Mouse (Mus musculus) CH12.LX (cell line): ENCODE measurements at regions not wholly inside any gene's neighbourhood (a gene's known extent, or its start where the extent isn't known, plus 50 kb on each side); places are given as distances from the start of the nearest gene placed in this dataset.

Experiments used
- DNase-seq: peaks from one replicate; pipeline ENCODE4 v3.0.0-alpha.2; 2013; ENCODE audit errors: extremely low read depth
- H3K27ac ChIP-seq: 2 replicates; pipeline ENCODE4 v1.5.1; 2012; ENCODE audit warnings: low read depth, mild to moderate bottlenecking, control low read depth, moderate library complexity; ENCODE audit not compliant: insufficient read depth
- H3K27me3 ChIP-seq: replicated peaks from 2 replicates; pipeline ENCODE3; 2012; ENCODE audit warnings: inconsistent platforms
- H3K36me3 ChIP-seq, 2 experiments: replicated peaks in 1 of 2; 2 replicates each; pipeline versions ENCODE3 to v1.6.1; 2012; ENCODE audit warnings: inconsistent platforms in 1 of 2, low read length in 1 of 2, mild to moderate bottlenecking in 1 of 2, mixed read lengths in 1 of 2, moderate library complexity in 1 of 2; ENCODE audit not compliant: control insufficient read depth in 1 of 2, insufficient read depth in 1 of 2
- H3K4me1 ChIP-seq, 2 experiments: 2 replicates each; pipeline ENCODE4 v1.6.1; 2012; ENCODE audit warnings: inconsistent platforms in 1 of 2, moderate library complexity in 1 of 2; ENCODE audit not compliant: insufficient read depth in 2 of 2, control insufficient read depth in 1 of 2
- H3K4me2 ChIP-seq: 2 replicates; pipeline ENCODE4 v1.6.1; 2012; ENCODE audit warnings: low read depth, mild to moderate bottlenecking, control low read depth; ENCODE audit not compliant: poor library complexity, insufficient read depth, severe bottlenecking
- H3K4me3 ChIP-seq, 3 experiments: fragments of 150-350 bp in 1 of 3; sonication (generic) in 1 of 3; replicated peaks in 1 of 3; 2 replicates each; pipeline versions ENCODE3 to v1.5.1; 2011 to 2012; ENCODE audit warnings: low read depth in 2 of 3, low read length in 2 of 3, mild to moderate bottlenecking in 2 of 3, moderate library complexity in 2 of 3, control low read depth in 1 of 3, improper control_type of control experiment in 1 of 3, inconsistent platforms in 1 of 3, mixed read lengths in 1 of 3; ENCODE audit not compliant: poor library complexity in 1 of 3
- H3K79me2 ChIP-seq: replicated peaks from 2 replicates; pipeline ENCODE4 v1.6.1; 2012; ENCODE audit warnings: mild to moderate bottlenecking, moderate library complexity; ENCODE audit not compliant: control insufficient read depth, poor library complexity, insufficient read depth, severe bottlenecking; ENCODE audit errors: extremely low read depth
- H3K9ac ChIP-seq: 2 replicates; pipeline ENCODE4 v1.6.1; 2012; ENCODE audit warnings: low read depth, mild to moderate bottlenecking, control low read depth, moderate library complexity; ENCODE audit not compliant: insufficient read depth
- H3K9me3 ChIP-seq: replicated peaks from 2 replicates; pipeline ENCODE3; 2012; ENCODE audit warnings: low read length, inconsistent platforms, mixed read lengths
- CHD1 ChIP-seq: IDR thresholded peaks from 2 replicates; pipeline ENCODE4 v1.6.1; 2012; ENCODE audit warnings: low read depth, low read length, improper control_type of control experiment, inconsistent platforms
- CHD2 ChIP-seq: IDR thresholded peaks from 2 replicates; pipeline ENCODE4 v1.6.1; 2011; ENCODE audit warnings: low read length, improper control_type of control experiment
- E2F4 ChIP-seq: IDR thresholded peaks from 2 replicates; pipeline ENCODE4 v1.6.1; 2011; ENCODE audit warnings: low read depth, low read length, improper control_type of control experiment; ENCODE audit not compliant: insufficient replicate concordance
- ELF1 ChIP-seq: IDR thresholded peaks from 2 replicates; pipeline ENCODE4 v1.6.1; 2014; ENCODE audit warnings: low read depth, mild to moderate bottlenecking, inconsistent platforms, low read length, improper control_type of control experiment
- EP300 ChIP-seq: IDR thresholded peaks from 2 replicates; pipeline ENCODE4 v1.6.1; 2011; ENCODE audit warnings: low read length, improper control_type of control experiment
- ETS1 ChIP-seq: conservative IDR thresholded peaks from 2 replicates; pipeline ENCODE4 v1.6.1; 2012; ENCODE audit warnings: low read depth, mild to moderate bottlenecking, inconsistent platforms, low read length, improper control_type of control experiment, moderate library complexity
- GABPA ChIP-seq: IDR thresholded peaks from 2 replicates; pipeline ENCODE4 v1.6.1; 2012; ENCODE audit warnings: low read depth, low read length, improper control_type of control experiment, inconsistent platforms; ENCODE audit not compliant: insufficient replicate concordance
- IRF4 ChIP-seq: IDR thresholded peaks from 2 replicates; pipeline ENCODE4 v1.6.1; 2014; ENCODE audit warnings: low read depth, mild to moderate bottlenecking, inconsistent platforms, low read length, improper control_type of control experiment
- KAT2A ChIP-seq: IDR thresholded peaks from 2 replicates; pipeline ENCODE4 v1.6.1; 2012; ENCODE audit warnings: low read length, improper control_type of control experiment, inconsistent platforms; ENCODE audit not compliant: insufficient replicate concordance
- MAFK ChIP-seq: IDR thresholded peaks from 2 replicates; pipeline ENCODE4 v1.6.1; 2011; ENCODE audit warnings: low read length, improper control_type of control experiment; ENCODE audit not compliant: insufficient replicate concordance
- MEF2A ChIP-seq: IDR thresholded peaks from 2 replicates; pipeline ENCODE4 v1.6.1; 2014; ENCODE audit warnings: low read depth, mild to moderate bottlenecking, inconsistent platforms, low read length, improper control_type of control experiment, borderline replicate concordance
- MXI1 ChIP-seq: IDR thresholded peaks from 2 replicates; pipeline ENCODE4 v1.6.1; 2011; ENCODE audit warnings: mild to moderate bottlenecking, low read depth, low read length, improper control_type of control experiment
- MYC ChIP-seq: IDR thresholded peaks from 2 replicates; pipeline ENCODE4 v1.6.1; 2011; ENCODE audit warnings: low read depth, mild to moderate bottlenecking, improper control_type of control experiment, low read length
- NELFE ChIP-seq: IDR thresholded peaks from 2 replicates; pipeline ENCODE4 v1.6.1; 2011; ENCODE audit warnings: low read depth, low read length, improper control_type of control experiment
- NRF1 ChIP-seq: IDR thresholded peaks from 2 replicates; pipeline ENCODE4 v1.6.1; 2014; ENCODE audit warnings: low read depth, mild to moderate bottlenecking, inconsistent platforms, low read length, improper control_type of control experiment, moderate library complexity
- PAX5 ChIP-seq: IDR thresholded peaks from 2 replicates; pipeline ENCODE4 v1.6.1; 2012; ENCODE audit warnings: low read length, inconsistent platforms, mixed read lengths
- POLR2AphosphoS2 ChIP-seq: IDR thresholded peaks from 2 replicates; pipeline ENCODE4 v1.6.1; 2011; ENCODE audit warnings: low read depth, low read length, improper control_type of control experiment
- RAD21 ChIP-seq: IDR thresholded peaks from 2 replicates; pipeline ENCODE4 v1.6.1; 2011; ENCODE audit warnings: low read depth, mild to moderate bottlenecking, low read length, improper control_type of control experiment, moderate library complexity
- SIN3A ChIP-seq: IDR thresholded peaks from 2 replicates; pipeline ENCODE4 v1.6.1; 2012; ENCODE audit warnings: low read length, improper control_type of control experiment, inconsistent platforms
- SMC3 ChIP-seq: IDR thresholded peaks from 2 replicates; pipeline ENCODE4 v1.6.1; 2011; ENCODE audit warnings: low read depth, low read length, improper control_type of control experiment
- TBP ChIP-seq: conservative IDR thresholded peaks from 2 replicates; pipeline ENCODE4 v1.6.1; 2011; ENCODE audit warnings: low read depth, low read length, improper control_type of control experiment
- TCF12 ChIP-seq: IDR thresholded peaks from 2 replicates; pipeline ENCODE4 v1.6.1; 2014; ENCODE audit warnings: low read depth, mild to moderate bottlenecking, inconsistent platforms, low read length, improper control_type of control experiment
- USF1 ChIP-seq: IDR thresholded peaks from 2 replicates; pipeline ENCODE4 v1.6.1; 2014; ENCODE audit warnings: low read depth, mild to moderate bottlenecking, inconsistent platforms, low read length, improper control_type of control experiment
- USF2 ChIP-seq: conservative IDR thresholded peaks from 2 replicates; pipeline ENCODE4 v1.6.1; 2011; ENCODE audit warnings: low read depth, low read length, improper control_type of control experiment
- ZC3H11A ChIP-seq: IDR thresholded peaks from 2 replicates; pipeline ENCODE4 v1.6.1; 2012; ENCODE audit warnings: low read depth, mild to moderate bottlenecking, inconsistent platforms, low read length, improper control_type of control experiment
- ZKSCAN1 ChIP-seq: IDR thresholded peaks from 2 replicates; pipeline ENCODE4 v1.6.1; 2012; ENCODE audit warnings: low read depth, inconsistent platforms, low read length, improper control_type of control experiment, borderline replicate concordance
- ZMIZ1 ChIP-seq: IDR thresholded peaks from 2 replicates; pipeline ENCODE4 v1.6.1; 2012; ENCODE audit warnings: low read depth, mild to moderate bottlenecking, inconsistent platforms, low read length, improper control_type of control experiment
- ZNF384 ChIP-seq: IDR thresholded peaks from 2 replicates; pipeline ENCODE4 v1.6.1; 2012; ENCODE audit warnings: low read depth, low read length, improper control_type of control experiment, inconsistent platforms
- dilution Hi-C: fragments of 300-500 bp; cut with MboI; formaldehyde crosslinking; loops from 2 replicates; pipeline ENCODE4 v1.14.3; 2020; ENCODE audit warnings: low sequenced_read_pairs; ENCODE audit not compliant: extremely low pct_unique_long_range_greater_than_20kb, extremely low pct_ligation_motif_present
- in situ Hi-C: fragments of 300-500 bp; cut with MboI; formaldehyde crosslinking; loops from 3 replicates; pipeline ENCODE4 v1.14.3; 2019; ENCODE audit warnings: low sequenced_read_pairs, low pct_ligation_motif_present, low pct_unique_long_range_greater_than_20kb, mixed read lengths

GRCm38 (mm10) chr16:78099114-78099513 lies 202.2 kb upstream of the Cxadr start:
- Histone ChIP-seq H3K9ac (no peak overlapping the region), H3K4me3 (no peak overlapping the region), H3K27ac (no peak overlapping the region), H3K9me3 (peaks cover 23% of the 10 kb centered on the region), H3K36me3 (no peaks in the 10 kb centered on the region), H3K27me3 (no peaks in the 10 kb centered on the region), H3K4me2 (no peak overlapping the region), H3K79me2 (no peaks in the 10 kb centered on the region), H3K4me1 (no peaks in the 10 kb centered on the region)
- dilution Hi-C loops = no loop called here
- DNase-seq = no peak
- in situ Hi-C loops = no loop called here
- TF ChIP-seq RAD21 (no peak), TCF12 (no peak), ZKSCAN1 (no peak), TBP (no peak), NELFE (no peak), GABPA (no peak), ZMIZ1 (no peak), ZC3H11A (no peak), USF2 (no peak), CHD2 (no peak), ETS1 (no peak), ELF1 (no peak), EP300 (no peak), KAT2A (no peak), NRF1 (no peak)

DNA sequence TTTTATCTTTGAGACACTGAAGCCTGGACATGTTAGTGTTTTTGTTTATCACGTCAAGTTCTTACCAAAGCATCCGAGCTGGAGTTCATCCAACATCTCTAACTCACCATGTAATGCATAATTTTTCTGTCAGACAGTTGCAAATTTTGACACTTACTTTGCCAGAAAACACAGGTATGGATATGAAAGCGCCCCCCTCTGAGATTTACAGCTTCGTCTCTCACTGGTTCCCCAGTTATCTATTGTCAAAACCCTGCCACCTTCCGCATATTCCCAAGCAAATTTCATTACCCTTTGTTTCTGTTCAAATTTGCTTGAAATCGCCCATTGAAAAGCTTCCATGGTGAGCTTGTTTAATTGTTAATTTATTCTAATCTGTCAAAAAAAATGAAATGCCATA lies 202.7 kb upstream of the Cxadr start:
- H3K27ac ChIP-seq = no peak overlapping the region
- H3K36me3 ChIP-seq = no peaks in the 10 kb centered on the region
- TF ChIP-seq ZNF384 = no peak
- TF ChIP-seq MAFK = no peak
- TF ChIP-seq CHD1 = no peak
- no peak for TF ChIP-seq USF1
- no peak for TF ChIP-seq MEF2A
- TF ChIP-seq USF2 = no peak
- no peak for TF ChIP-seq PAX5
- no peak for TF ChIP-seq IRF4
- TF ChIP-seq NRF1 = no peak
- TF ChIP-seq TCF12 = no peak
- TF ChIP-seq ZKSCAN1 = no peak
- TF ChIP-seq POLR2AphosphoS2 = no peak
- TF ChIP-seq ELF1 = no peak
- TF ChIP-seq SIN3A = no peak
- TF ChIP-seq SMC3 = no peak
- TF ChIP-seq ETS1 = no peak
- no peak for TF ChIP-seq MXI1
- no peak for TF ChIP-seq E2F4
- TF ChIP-seq EP300 = no peak
- TF ChIP-seq MYC = no peak
- TF ChIP-seq, all 38 proteins: peak for 0
- H3K9ac ChIP-seq = no peak overlapping the region
- in situ Hi-C loops (no loop called here), dilution Hi-C loops (no loop called here)
- H3K9me3 ChIP-seq = peaks cover 26% of the 10 kb centered on the region
- no peak overlapping the region for H3K4me2 ChIP-seq
- no peak for DNase-seq
- H3K79me2 ChIP-seq = no peaks in the 10 kb centered on the region
- H3K27me3 ChIP-seq = no peaks in the 10 kb centered on the region
- H3K4me3 ChIP-seq = no peak overlapping the region
- H3K4me1 ChIP-seq = no peaks in the 10 kb centered on the region
